Mouse (Mus musculus) MEL (cell line): ENCODE results near the gene Pten. TPM values are rescaled to one million over a fixed set of nuclear protein-coding genes. Genes with fewer than 3 reads are reported as not detected.

Experiments used
- DNase-seq: peaks from one replicate; pipeline ENCODE4 v3.0.0; 2011; ENCODE audit warnings: low read depth, low spot score
- H3K27ac ChIP-seq: 2 replicates; pipeline ENCODE4 v1.5.1; 2012; ENCODE audit warnings: low read depth, mild to moderate bottlenecking, control low read depth, low read length, moderate library complexity; ENCODE audit not compliant: control insufficient read depth
- H3K27me3 ChIP-seq, 2 experiments: fragments of 150-350 bp in 1 of 2; sonication (generic) in 1 of 2; 2 replicates each; pipeline ENCODE4 v1.6.1; 2012; ENCODE audit warnings: low read length in 2 of 2, mild to moderate bottlenecking in 2 of 2, improper control_type of control experiment in 1 of 2, moderate library complexity in 1 of 2; ENCODE audit not compliant: insufficient read depth in 2 of 2, control insufficient read depth in 1 of 2
- H3K36me3 ChIP-seq, 2 experiments: 2 replicates each; pipeline ENCODE4 v1.6.1; 2012 to 2014; ENCODE audit warnings: low read length in 2 of 2, improper control_type of control experiment in 1 of 2, inconsistent platforms in 1 of 2, mild to moderate bottlenecking in 1 of 2; ENCODE audit not compliant: insufficient read depth in 2 of 2, control insufficient read depth in 1 of 2
- H3K4me1 ChIP-seq, 2 experiments: fragments of 150-350 bp in 1 of 2; sonication (generic) in 1 of 2; 2 replicates each; pipeline ENCODE4 v1.6.1; 2012; ENCODE audit warnings: low read length in 2 of 2, improper control_type of control experiment in 1 of 2, mild to moderate bottlenecking in 1 of 2; ENCODE audit not compliant: insufficient read depth in 2 of 2, control insufficient read depth in 1 of 2
- H3K4me3 ChIP-seq, 2 experiments: fragments of 150-350 bp in 1 of 2; sonication (generic) in 1 of 2; 2 replicates each; pipeline ENCODE4 v1.5.1; 2012; ENCODE audit warnings: low read depth in 2 of 2, low read length in 2 of 2, mild to moderate bottlenecking in 2 of 2, moderate library complexity in 2 of 2, control low read depth in 1 of 2, improper control_type of control experiment in 1 of 2; ENCODE audit not compliant: control insufficient read depth in 1 of 2, insufficient read depth in 1 of 2
- H3K79me2 ChIP-seq: 2 replicates; pipeline ENCODE4 v1.6.1; 2012; ENCODE audit warnings: mild to moderate bottlenecking, low read length, moderate library complexity; ENCODE audit not compliant: control insufficient read depth, poor library complexity, insufficient read depth
- H3K9ac ChIP-seq: 2 replicates; pipeline ENCODE4 v1.6.1; 2012; ENCODE audit warnings: low read depth, mild to moderate bottlenecking, control low read depth, low read length, moderate library complexity; ENCODE audit not compliant: control insufficient read depth, poor library complexity, severe bottlenecking
- H3K9me3 ChIP-seq: fragments of 150-350 bp; sonication (generic); replicated peaks from 2 replicates; pipeline ENCODE4 v1.6.1; 2012; ENCODE audit warnings: mild to moderate bottlenecking, low read length, improper control_type of control experiment, moderate library complexity; ENCODE audit not compliant: insufficient read depth
- BHLHE40 ChIP-seq: IDR thresholded peaks from 2 replicates; pipeline ENCODE4 v1.6.1; 2012; ENCODE audit warnings: low read depth, mild to moderate bottlenecking, inconsistent platforms, low read length, improper control_type of control experiment, borderline replicate concordance
- CHD2 ChIP-seq: IDR thresholded peaks from 2 replicates; pipeline ENCODE4 v1.6.1; 2011; ENCODE audit warnings: low read length, improper control_type of control experiment
- CTCF ChIP-seq, 3 experiments: IDR thresholded peaks in 2 of 3; conservative IDR thresholded peaks in 1 of 3; 2 replicates each; pipeline ENCODE4 v1.5.1; 2011 to 2012; ENCODE audit warnings: low read length in 3 of 3, low read depth in 2 of 3, mild to moderate bottlenecking in 2 of 3, improper control_type of control experiment in 1 of 3, inconsistent platforms in 1 of 3, mixed read lengths in 1 of 3, moderate library complexity in 1 of 3; ENCODE audit not compliant: control insufficient read depth in 1 of 3, insufficient read depth in 1 of 3, poor library complexity in 1 of 3, severe bottlenecking in 1 of 3
- ELF1 ChIP-seq: IDR thresholded peaks from 2 replicates; pipeline ENCODE4 v1.6.1; 2014; ENCODE audit warnings: low read depth, mild to moderate bottlenecking, inconsistent platforms, low read length, improper control_type of control experiment, moderate library complexity
- EP300 ChIP-seq, 2 experiments: IDR thresholded peaks; 2 replicates each; pipeline ENCODE4 v1.6.1; 2011; ENCODE audit warnings: improper control_type of control experiment in 2 of 2, low read length in 2 of 2, low read depth in 1 of 2, mild to moderate bottlenecking in 1 of 2
- GATA1 ChIP-seq: IDR thresholded peaks from 2 replicates; pipeline ENCODE4 v1.6.1; 2011; ENCODE audit warnings: low read depth, low read length, improper control_type of control experiment
- HCFC1 ChIP-seq: IDR thresholded peaks from 2 replicates; pipeline ENCODE4 v1.6.1; 2012; ENCODE audit warnings: low read depth, mild to moderate bottlenecking, inconsistent platforms, low read length, improper control_type of control experiment, moderate library complexity
- JUND ChIP-seq: IDR thresholded peaks from 2 replicates; pipeline ENCODE4 v1.6.1; 2011; ENCODE audit warnings: low read depth, mild to moderate bottlenecking, improper control_type of control experiment, low read length
- KAT2A ChIP-seq: conservative IDR thresholded peaks from 2 replicates; pipeline ENCODE4 v1.6.1; 2012; ENCODE audit warnings: low read depth, low read length, improper control_type of control experiment, inconsistent platforms
- MAFK ChIP-seq: IDR thresholded peaks from 2 replicates; pipeline ENCODE4 v1.6.1; 2011; ENCODE audit warnings: low read depth, mild to moderate bottlenecking, low read length, improper control_type of control experiment, borderline replicate concordance
- MAZ ChIP-seq: IDR thresholded peaks from 2 replicates; pipeline ENCODE4 v1.6.1; 2012; ENCODE audit warnings: low read depth, mild to moderate bottlenecking, inconsistent platforms, low read length, improper control_type of control experiment
- MYC ChIP-seq: IDR thresholded peaks from 2 replicates; pipeline ENCODE4 v1.6.1; 2011; ENCODE audit warnings: low read depth, mild to moderate bottlenecking, low read length, improper control_type of control experiment, moderate library complexity
- NRF1 ChIP-seq: IDR thresholded peaks from 2 replicates; pipeline ENCODE4 v1.6.1; 2014; ENCODE audit warnings: low read depth, mild to moderate bottlenecking, inconsistent platforms, low read length, improper control_type of control experiment, moderate library complexity; ENCODE audit not compliant: poor library complexity, insufficient read depth, severe bottlenecking
- POLR2AphosphoS2 ChIP-seq: IDR thresholded peaks from 2 replicates; pipeline ENCODE4 v1.6.1; 2011; ENCODE audit warnings: low read length, improper control_type of control experiment
- RCOR1 ChIP-seq: IDR thresholded peaks from 2 replicates; pipeline ENCODE4 v1.6.1; 2012; ENCODE audit warnings: low read depth, mild to moderate bottlenecking, inconsistent platforms, low read length, improper control_type of control experiment
- SIN3A ChIP-seq: IDR thresholded peaks from 2 replicates; pipeline ENCODE4 v1.6.1; 2012; ENCODE audit warnings: low read length, improper control_type of control experiment, inconsistent platforms
- TAL1 ChIP-seq: IDR thresholded peaks from 2 replicates; pipeline ENCODE4 v1.6.1; 2012; ENCODE audit warnings: mild to moderate bottlenecking, inconsistent platforms, low read length, moderate library complexity, mixed read lengths
- TBP ChIP-seq: IDR thresholded peaks from 2 replicates; pipeline ENCODE4 v1.8.0; 2011; ENCODE audit warnings: low read depth, low read length, improper control_type of control experiment
- TCF12 ChIP-seq: IDR thresholded peaks from 2 replicates; pipeline ENCODE4 v1.6.1; 2014; ENCODE audit warnings: low read depth, mild to moderate bottlenecking, inconsistent platforms, low read length, improper control_type of control experiment, moderate library complexity
- USF2 ChIP-seq, 2 experiments: IDR thresholded peaks; 2 replicates each; pipeline ENCODE4 v1.6.1; 2011 to 2012; ENCODE audit warnings: improper control_type of control experiment in 2 of 2, low read length in 2 of 2, borderline replicate concordance in 1 of 2, inconsistent platforms in 1 of 2, low read depth in 1 of 2, mild to moderate bottlenecking in 1 of 2; ENCODE audit not compliant: insufficient read depth in 1 of 2
- ZKSCAN1 ChIP-seq: IDR thresholded peaks from 2 replicates; pipeline ENCODE4 v1.6.1; 2012; ENCODE audit warnings: low read depth, mild to moderate bottlenecking, inconsistent platforms, low read length, improper control_type of control experiment, moderate library complexity
- polyA plus RNA-seq, 2 experiments: library from polyadenylated mRNA; stranded (reverse) in 1 of 2; unstranded in 1 of 2; fragments of >175 nt in 1 of 2; fragments of >200 nt in 1 of 2; gene quantifications; 2 replicates each; pipeline versions ENCODE4 v1.2.1 to v1.2.4; 2012; ENCODE audit warnings: low replicate concordance in 2 of 2, low read depth in 1 of 2; ENCODE audit not compliant: insufficient read length in 2 of 2, insufficient read depth in 1 of 2, missing spikeins in 1 of 2
- total RNA-seq: library from RNA; depleted of rRNA; stranded (reverse); fragments of 300-350 nt; gene quantifications from 2 replicates; pipeline ENCODE4 v1.2.3, GENCODE M21; 2012

Pten gene
- total and polyA plus RNA-seq, 3 experiments: 22.7 to 104 (median 35.8) TPM

DNA sequence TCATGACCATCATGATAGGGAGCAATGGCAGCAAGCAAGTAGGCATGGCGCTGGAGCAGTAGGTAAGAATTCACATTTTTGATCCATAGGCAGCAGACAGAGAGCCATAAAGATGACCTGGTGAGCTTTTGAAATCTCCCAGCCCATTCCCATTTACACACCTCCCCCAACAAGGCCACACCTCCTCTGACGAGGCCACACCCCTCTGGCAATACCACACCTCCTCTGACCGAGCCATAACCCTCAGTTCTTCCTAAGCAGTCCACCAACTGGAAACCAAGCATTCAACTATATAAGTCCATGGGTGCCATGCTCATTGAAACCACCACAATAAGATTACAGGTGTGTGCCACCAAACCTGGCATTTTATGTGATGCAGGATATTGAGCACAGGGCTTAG lies 95.0 kb downstream of the Pten start:
- Histone ChIP-seq H3K27me3 (no peaks in the 10 kb centered on the region), H3K4me1 (peaks cover 2 to 8% of the 10 kb centered on the region in 2 experiments; a peak in 3 of 4 replicates)
- DNase-seq: no peak

DNA sequence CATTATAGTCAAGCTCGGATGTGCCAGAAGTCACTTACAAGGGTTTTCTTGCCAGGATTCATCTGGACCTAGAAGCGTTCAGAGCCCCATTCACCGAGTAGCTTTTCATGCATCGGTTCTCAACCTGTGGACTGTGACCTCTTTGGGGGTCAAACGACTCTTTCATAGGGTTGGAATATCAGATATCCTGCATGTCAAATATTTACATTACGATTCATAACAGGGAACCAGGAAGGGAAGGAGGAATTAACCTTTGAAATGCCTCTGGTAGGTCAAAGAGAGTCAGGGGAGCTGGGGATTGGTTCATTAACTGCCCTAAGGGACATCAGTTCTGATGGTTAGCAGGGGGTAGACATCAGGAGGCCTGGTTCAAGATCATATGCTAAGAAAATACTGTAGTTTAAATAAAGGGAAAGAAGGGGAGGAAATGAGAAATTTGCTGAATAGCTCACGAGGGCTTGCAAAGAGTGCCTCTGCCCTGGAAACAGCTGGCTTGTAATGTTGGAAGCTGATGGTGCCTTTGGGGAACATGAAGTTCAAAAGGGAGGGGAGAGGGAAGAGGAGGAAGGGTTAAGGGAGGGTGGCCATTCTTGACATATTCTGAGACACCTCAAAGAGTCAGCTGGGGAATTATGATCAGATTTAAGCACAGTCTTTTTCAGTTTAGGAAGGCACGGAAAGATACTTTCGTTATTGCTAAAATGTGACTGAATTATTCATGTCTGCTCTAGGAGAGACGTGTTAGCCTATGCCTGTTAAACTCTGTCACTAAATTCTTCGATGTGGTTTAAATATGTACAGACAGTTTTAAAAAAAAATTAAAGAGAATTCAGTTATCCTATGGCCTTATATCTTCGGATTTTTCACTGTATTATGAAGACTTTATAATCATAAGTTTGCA lies 104.6 kb downstream of the Pten start:
- TF ChIP-seq SIN3A (no peak), HCFC1 (no peak), RCOR1 (no peak)
- no peaks in the 10 kb centered on the region for H3K27me3 ChIP-seq
- no peaks in the 10 kb centered on the region for H3K4me1 ChIP-seq
- no peak overlapping the region for H3K9ac ChIP-seq
- no peak overlapping the region for H3K27ac ChIP-seq
- no peak for DNase-seq
- H3K79me2 ChIP-seq: no peaks in the 10 kb centered on the region
- no peaks in the 10 kb centered on the region for H3K9me3 ChIP-seq
- H3K4me3 ChIP-seq: no peak overlapping the region
- H3K36me3 ChIP-seq: no peaks in the 10 kb centered on the region

More for the DNA sequence above, 95.0 kb downstream of the Pten start:
- TF ChIP-seq ZKSCAN1 (no peak), POLR2AphosphoS2 (no peak), MYC (no peak)
- H3K9ac ChIP-seq: no peak overlapping the region
- H3K4me3 ChIP-seq: no peak overlapping the region
- peaks cover 0 to 5% of the 10 kb centered on the region in 2 experiments; a peak in 2 of 4 replicates for H3K36me3 ChIP-seq
- no peak overlapping the region for H3K27ac ChIP-seq
- H3K9me3 ChIP-seq: no peaks in the 10 kb centered on the region
- no peaks in the 10 kb centered on the region for H3K79me2 ChIP-seq

DNA sequence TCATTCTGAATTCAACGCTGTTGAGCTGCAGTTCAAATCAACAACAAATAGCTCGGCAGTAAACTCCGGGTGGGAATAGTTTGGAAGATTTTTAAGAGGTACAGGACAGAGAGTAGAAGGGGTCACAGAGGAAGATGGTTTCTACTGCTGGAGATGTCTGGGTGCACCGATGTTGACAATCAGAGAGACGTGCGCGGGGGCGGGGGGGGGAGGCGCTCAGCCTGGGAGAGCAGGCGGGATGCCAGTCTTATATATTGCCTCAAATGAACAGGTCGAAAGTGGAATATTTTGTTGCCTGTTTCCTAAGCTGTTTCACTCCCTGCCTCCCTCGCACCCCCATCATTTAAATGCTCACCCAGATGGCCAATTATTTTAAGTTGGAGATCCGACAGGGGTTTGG lies 109.5 kb downstream of the Pten start:
- Histone ChIP-seq H3K9me3 (no peaks in the 10 kb centered on the region), H3K4me3 (no peak overlapping the region), H3K4me1 (peaks cover 9% of the 10 kb centered on the region in 2 experiments), H3K36me3 (peaks cover 0 to 13% of the 10 kb centered on the region in 2 experiments; a peak in 2 of 4 replicates), H3K27ac (no peak overlapping the region), H3K9ac (no peak overlapping the region)
- TF ChIP-seq SIN3A (no peak), TCF12 (no peak), BHLHE40 (no peak), MAFK (no peak), GATA1 (no peak), NRF1 (no peak), EP300 (IDR thresholded peaks at IDR 0.05; ENCODE audit: low read depth in 1 of 2, low read length in 2 of 2) (no peak), POLR2AphosphoS2 (no peak), KAT2A (no peak), ZKSCAN1 (no peak), TAL1 (no peak), TBP (no peak), USF2 (IDR thresholded peaks at IDR 0.05; ENCODE audit: borderline replicate concordance in 1 of 2, insufficient read depth in 1 of 2, low read depth in 1 of 2, low read length in 2 of 2) (no peak), MAZ (no peak), ELF1 (no peak), JUND (no peak), CHD2 (no peak), HCFC1 (no peak), CTCF (IDR thresholded peaks at IDR 0.05 in 2 of 3, conservative IDR thresholded peaks at IDR 0.05 in 1 of 3; ENCODE audit: control insufficient read depth in 1 of 3, insufficient read depth in 1 of 3, low read depth in 2 of 3, low read length in 3 of 3, poor library complexity in 1 of 3, severe bottlenecking in 1 of 3) (no peak)
- TF ChIP-seq, all 39 proteins: peak for 0
- Histone ChIP-seq H3K79me2 (no peaks in the 10 kb centered on the region), H3K27me3 (no peaks in the 10 kb centered on the region)
- DNase-seq: no peak
